Mouse (Mus musculus) left cerebral cortex, postnatal 4 days (tissue): ENCODE results near the gene Zfp512. TPM values are rescaled to one million over a fixed set of nuclear protein-coding genes. Genes with fewer than 3 reads are reported as not detected.
"Not testable (repeated sequence)": the region's sequence is repeated elsewhere in the genome, so short reads cannot be mapped to it uniquely, and the experiment has no call there.

ENCODE experiments used
- DNase-seq: peaks from one replicate; pipeline ENCODE4 v3.0.0-alpha.2; 2022
- intact Hi-C: fragments of 180-260 bp; cut with DNase I; formaldehyde crosslinking; loops from one replicate; pipeline ENCODE4 v1.15.1; 2025
- total RNA-seq, 2 experiments: library from RNA; stranded (reverse); gene quantifications; 2 replicates each; pipeline ENCODE4 v1.2.3; 2021

Zfp512 gene
- 10 to 100 TPM; 92.5 to 93.8 TPM for total RNA-seq

GRCm38 (mm10) chr5:31451878-31452561 is at the start of gene Zfp512:
Gene Zfp512 (plus strand): TSS chr5:31452431.
- intact Hi-C loops: loop anchor here (5.0 kb wide), 1 partner anchor 155 kb away; the partner anchor contains the start of genes Fndc4 and Gckr
- DNase-seq: peak; percentile 96

DNA sequence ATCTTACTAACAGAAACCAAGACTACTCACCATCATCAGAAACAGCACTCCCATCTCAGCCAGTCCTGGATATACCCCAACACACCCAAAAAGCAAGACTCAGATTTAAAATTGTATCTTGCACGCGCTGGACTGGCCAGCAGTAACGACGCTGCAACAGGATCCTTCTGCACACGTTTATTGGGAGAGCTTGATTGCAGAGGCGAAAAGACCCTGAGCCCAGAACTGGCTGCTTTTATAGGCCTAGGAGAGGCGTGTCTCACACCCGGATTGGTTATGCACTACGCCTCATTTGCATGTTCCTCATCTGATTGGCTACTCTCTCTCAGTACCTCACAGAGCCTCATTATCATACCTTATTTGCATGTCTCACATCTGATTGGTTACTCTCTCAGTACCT is 17.5 kb upstream of the Zfp512 start:
- intact Hi-C loops, DNase-seq: not testable (repeated sequence)

- DNase-seq: no peak
- intact Hi-C loops: loop anchor here (5.0 kb wide), 1 partner anchor 154 kb away; the partner anchor contains the start of genes Fndc4 and Gckr
Measured at GRCm38 (mm10) chr5:31451336-31451735, 895 bp upstream of the Zfp512 start.

GRCm38 (mm10) chr5:31452562-31452878 is 289 bp downstream of the Zfp512 start:
- DNase-seq: no peak
- intact Hi-C loops: loop anchor here (5.0 kb wide), 1 partner anchor 155 kb away; the partner anchor contains the start of genes Fndc4 and Gckr

GRCm38 (mm10) chr5:31452886-31453410 is 717 bp downstream of the Zfp512 start:
- intact Hi-C loops: loop anchor here (5.0 kb wide), 1 partner anchor 156 kb away; the partner anchor contains the start of genes Fndc4 and Gckr
- no peak for DNase-seq

DNA sequence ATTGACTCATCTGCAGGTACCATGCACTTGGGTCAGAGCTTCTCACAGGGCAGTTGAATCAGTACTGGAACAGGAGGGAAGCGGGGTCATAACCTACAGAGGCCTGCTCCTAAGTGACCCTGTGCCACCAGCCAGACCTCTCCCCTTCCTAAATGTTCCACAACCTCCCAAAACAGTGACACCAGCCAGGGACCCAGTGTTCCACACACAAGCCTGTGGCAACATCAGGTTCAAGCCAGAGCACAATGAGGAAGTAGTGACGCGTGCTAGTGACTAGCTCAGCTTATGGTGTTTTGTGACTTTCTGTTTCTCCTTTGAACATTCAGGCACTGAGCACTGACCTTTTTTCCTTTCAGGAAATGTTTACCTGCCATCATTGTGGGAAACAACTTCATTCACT is 15.6 kb downstream of the Zfp512 start:
- DNase-seq: no peak
- intact Hi-C loops: no loop called here

DNA sequence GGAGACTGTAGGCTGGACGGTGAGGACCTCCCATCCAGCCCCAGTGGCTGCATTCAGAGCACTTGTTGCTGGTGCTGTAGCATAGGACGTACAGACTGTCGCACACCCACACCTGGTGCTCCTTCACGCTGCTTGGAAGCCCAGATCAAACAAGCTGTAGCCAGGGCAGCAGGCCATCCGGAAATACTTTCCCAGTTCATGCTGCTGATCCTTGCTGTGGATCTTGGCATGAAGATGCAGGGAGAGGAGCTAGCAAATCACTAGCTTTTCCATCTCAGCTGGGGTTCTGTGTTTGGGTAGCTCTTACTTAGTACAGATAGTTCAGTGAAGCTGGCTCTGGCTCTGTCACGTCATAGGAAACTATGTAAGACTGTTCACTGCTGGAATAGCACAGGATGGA is 17.5 kb downstream of the Zfp512 start:
- DNase-seq: no peak
- intact Hi-C loops: loop anchor here (10.0 kb wide), 1 partner anchor 195 kb away; no protein-coding TSS in a partner anchor

DNA sequence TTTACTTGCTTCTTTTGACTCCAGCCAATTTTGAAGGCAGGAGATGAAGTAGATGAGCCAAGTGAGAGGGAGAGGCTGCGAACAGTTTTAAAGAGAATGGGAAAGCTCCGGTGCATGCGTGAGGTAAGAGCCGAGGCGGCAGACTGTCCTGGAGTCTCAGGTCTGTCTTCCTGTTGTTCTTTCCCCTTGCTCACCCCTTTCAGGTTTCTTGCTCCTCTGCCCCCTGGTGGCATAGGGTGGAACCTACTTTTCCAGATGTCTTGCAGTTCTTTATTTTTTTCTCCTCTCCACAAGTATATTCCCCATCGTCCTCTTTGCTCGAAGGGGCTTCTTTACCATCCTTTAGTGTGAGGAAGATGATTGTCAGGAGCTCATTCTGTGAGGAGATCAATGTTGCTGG is 18.1 kb downstream of the Zfp512 start:
- DNase-seq: peak; percentile 41
- intact Hi-C loops: loop anchor here (10.0 kb wide), 1 partner anchor 196 kb away; no protein-coding TSS in a partner anchor

GRCm38 (mm10) chr5:31480536-31480935 is 28.3 kb downstream of the Zfp512 start:
- intact Hi-C loops: no loop called here
- no peak for DNase-seq

- DNase-seq: no peak
- intact Hi-C loops: no loop called here
Measured at GRCm38 (mm10) chr5:31485440-31485839, 33.2 kb downstream of the Zfp512 start, which contains the start of gene 4930548H24Rik. Gene 4930548H24Rik (plus strand): TSS chr5:31485740.

DNA sequence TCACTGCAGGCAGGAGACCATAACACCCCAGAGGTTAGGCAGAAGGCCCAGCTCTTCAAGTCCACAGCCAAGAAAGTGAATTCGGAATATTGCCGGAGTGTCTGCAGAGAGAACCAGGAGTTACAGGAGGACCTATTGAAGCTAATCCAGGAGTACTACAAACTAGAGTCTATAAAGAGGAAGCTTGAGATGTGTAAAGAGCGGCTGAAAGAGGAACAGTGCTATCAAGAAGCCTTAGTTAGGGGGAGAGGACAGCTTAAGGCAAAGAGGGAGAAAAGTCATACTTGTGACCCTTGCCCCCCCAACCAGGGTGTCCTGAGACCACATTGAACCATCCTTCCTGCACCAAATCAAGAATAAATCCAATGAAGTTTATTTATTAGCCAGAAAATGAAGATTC is 35.7 kb downstream of the Zfp512 start:
- no peak for DNase-seq
- intact Hi-C loops: no loop called here

- intact Hi-C loops: no loop called here
- no peak for DNase-seq
Measured at GRCm38 (mm10) chr5:31489116-31489769, 37.0 kb downstream of the Zfp512 start.

- DNase-seq: no peak
- intact Hi-C loops: no loop called here
Measured at GRCm38 (mm10) chr5:31492031-31492430, 39.8 kb downstream of the Zfp512 start.

DNA sequence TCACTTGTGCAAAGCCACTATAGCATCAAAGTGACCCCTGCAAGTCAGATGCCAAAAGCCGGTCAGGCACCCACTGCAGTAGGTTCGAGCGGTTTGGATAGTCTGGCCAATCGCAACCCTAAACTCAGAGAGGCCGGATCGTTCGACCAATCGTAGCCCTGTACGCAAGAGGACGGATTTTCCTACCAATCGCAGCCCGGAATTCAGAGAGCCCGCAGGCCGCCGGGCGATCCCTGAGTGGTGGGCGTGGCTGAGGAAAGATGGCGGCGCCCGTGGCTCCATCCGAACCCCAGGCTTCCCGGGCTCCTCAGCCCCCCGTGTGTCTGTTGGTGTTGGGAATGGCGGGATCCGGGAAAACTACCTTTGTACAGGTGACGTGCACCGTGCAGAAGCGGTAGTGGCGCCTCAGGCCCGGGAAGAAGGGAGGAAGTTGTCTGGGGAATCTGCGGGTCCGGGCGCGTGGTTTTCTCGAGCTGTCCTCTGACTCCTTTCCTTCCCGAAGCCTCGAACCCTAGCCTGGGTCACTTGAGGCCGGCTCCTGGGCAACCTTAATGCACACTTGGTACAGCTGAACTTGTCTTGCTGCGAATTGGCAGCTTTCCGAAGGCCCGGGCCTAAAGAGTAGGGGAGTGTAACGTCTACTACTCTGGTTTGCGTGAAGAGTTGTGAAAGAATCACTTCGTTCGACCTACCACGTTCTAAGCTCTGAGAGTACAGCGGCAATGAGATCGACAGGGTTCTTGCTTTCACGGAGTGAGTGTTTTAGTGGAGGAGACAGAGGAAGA is 42.5 kb downstream of the Zfp512 start, which contains the start of gene Gpn1:
Gpn1 (plus strand) TSS at position 229 of the 785 bp plus-strand sequence.
- peak; percentile 90 for DNase-seq
- intact Hi-C loops: no loop called here

- no peak for DNase-seq
- intact Hi-C loops: no loop called here
Measured at GRCm38 (mm10) chr5:31504843-31505242, 52.6 kb downstream of the Zfp512 start.

DNA sequence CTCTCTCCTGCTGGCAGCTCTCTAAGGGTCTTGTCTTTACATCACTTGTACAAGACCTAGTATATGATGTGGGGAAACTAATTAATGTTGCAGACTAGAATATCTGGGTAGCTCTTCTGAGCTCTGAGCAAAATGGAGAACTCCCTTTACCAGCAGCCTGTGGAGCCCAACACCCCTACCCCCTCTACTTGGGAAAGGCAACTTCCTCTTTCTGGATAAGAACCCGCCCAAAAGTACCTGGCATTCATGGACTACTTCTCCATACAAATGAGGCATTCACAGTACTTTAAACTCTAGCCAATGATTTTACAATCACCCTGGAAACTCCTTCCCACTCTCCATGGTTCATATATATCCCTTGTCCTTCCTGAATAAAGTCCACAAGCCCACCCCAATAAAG is 60.2 kb downstream of the Zfp512 start:
- no peak for DNase-seq
- intact Hi-C loops: no loop called here

- intact Hi-C loops: no loop called here
- DNase-seq: no peak
Measured at GRCm38 (mm10) chr5:31520556-31520955, 68.3 kb downstream of the Zfp512 start.

DNA sequence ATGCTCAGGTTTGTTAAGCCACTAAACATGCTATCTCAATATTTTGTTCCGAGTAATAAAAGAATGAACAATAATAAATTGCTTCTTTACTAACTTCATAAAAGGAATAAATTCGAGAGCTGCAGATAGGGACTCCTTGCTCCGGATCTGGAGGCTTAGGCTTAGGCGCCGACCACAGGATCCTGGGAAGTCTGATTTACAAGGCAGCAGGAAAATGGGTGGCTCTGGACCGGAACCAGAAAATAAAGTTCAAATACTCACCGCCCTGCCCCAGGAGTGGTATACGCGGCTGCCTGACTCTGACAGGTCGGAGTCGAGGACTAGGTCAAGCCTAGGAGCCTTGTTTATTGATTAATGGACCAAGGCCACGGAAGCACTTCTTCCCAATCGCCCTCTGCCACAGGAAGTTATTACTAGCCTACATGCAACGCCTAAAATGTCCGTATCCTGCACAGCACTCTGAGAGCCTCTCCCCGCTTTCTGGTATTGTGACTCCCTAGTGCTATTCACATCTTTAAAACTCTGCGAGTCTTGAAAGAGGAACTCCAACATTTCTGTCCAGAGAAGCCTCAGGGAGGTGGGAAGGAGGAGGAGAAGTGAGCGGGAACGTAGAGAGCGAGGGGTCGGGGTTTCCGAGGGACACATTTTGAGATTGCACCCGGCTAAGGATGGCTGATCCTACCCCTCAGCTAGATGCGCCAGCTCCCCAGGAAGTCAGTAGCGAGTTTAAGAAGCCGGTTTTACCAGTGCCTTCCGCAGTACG is 74.3 kb downstream of the Zfp512 start, which contains the start of gene Slc4a1ap:
Slc4a1ap (plus strand) TSS at position 642 of the 763 bp plus-strand sequence.
- intact Hi-C loops: no loop called here
- DNase-seq: peak; percentile 66

DNA sequence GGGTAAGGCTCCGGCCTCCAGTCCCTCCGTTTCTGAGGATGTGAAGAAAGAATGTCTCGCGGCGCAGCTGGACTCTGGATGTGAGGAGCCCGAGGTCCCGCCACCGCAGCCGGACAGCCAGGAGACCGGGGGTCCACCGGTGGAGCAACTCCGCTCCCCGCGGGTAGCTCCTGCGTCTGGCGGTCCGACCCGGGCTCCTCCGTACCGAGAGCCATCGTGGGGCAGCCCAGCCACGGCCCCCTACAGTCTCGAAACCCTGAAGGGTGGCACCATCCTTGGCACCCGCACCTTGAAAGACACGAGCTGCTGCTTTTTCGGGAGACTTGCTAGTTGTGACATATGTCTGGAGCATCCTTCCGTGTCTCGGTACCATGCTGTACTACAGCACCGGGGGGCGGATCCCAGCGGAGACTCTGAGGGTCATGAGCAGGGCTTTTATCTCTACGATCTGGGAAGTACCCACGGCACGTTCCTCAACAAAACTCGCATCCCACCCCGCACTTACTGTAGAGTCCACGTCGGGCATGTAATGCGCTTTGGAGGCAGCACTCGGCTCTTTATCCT is 75.0 kb downstream of the Zfp512 start:
- no peak for DNase-seq

DNA sequence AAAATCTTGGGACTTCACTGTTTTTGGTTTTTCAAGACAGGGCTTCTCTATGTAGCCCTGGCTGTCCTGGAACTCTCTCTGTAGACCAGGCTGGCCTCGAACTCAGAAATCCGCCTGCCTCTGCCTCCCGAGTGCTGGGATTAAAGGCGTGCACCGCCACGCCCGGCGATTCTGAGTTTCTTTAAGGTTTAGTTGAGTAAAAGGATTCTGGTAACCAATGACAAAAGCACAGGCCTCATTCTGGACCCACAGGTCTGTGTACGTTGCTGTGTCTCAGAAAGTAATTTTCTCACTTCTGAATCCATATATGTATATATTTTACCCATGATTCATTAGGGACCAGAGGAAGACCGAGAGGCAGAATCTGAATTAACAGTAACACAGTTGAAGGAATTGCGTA is 75.5 kb downstream of the Zfp512 start, which contains the start of gene Supt7l:
Supt7l (minus strand) TSS at position 101 of the 400 bp plus-strand sequence.
- intact Hi-C loops, DNase-seq: not testable (repeated sequence)

More for the DNA sequence above, 75.0 kb downstream of the Zfp512 start:
- intact Hi-C loops: no loop called here
